Mouse (Mus musculus) testis, adult 2 months (tissue): ENCODE measurements around the gene Ckm.

Source experiments
- CTCF ChIP-seq: fragments of 200-500 bp; IDR thresholded peaks from 2 replicates; pipeline ENCODE4 v1.5.1; 2012; ENCODE audit warnings: low read depth, mild to moderate bottlenecking, inconsistent platforms, low read length, moderate library complexity; ENCODE audit not compliant: control insufficient read depth, insufficient read depth, insufficient replicate concordance
- POLR2A ChIP-seq: fragments of 200-500 bp; IDR thresholded peaks from 2 replicates; pipeline ENCODE4 v1.6.1; 2012; ENCODE audit warnings: low read depth, mild to moderate bottlenecking, inconsistent platforms, low read length, moderate library complexity; ENCODE audit not compliant: control insufficient read depth

DNA sequence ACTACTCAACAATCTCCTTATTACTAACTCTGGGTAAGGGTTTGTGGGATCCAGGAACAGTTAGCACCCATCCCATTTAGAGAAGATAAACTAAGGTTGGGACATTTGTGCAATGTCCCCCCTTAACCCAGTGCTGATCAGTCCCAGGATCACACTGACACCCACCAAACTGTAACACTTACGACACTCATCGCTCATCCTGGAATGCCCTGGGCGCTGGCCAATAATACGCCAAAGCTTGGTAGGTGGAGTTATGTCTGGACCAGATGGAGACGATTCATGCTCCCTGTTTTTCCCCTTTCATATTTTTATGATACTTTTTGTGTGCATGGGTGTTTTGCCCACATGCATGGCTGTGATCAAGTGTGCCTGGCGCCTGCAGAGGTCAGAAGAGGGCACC, 25.8 kb downstream of the Ckm start:
- no peak for TF ChIP-seq CTCF
- TF ChIP-seq POLR2A: no peak
